Mouse (Mus musculus) right cerebral cortex, postnatal 25 days (tissue): Measurements from ENCODE around the gene Tgfa.

ENCODE experiments used
- DNase-seq: peaks from one replicate; pipeline ENCODE4 v3.0.0; 2022

Tgfa gene

GRCm38 (mm10) chr6:86194941-86195932 lies at the start of gene Tgfa:
Gene Tgfa (plus strand): TSS chr6:86195223.
- peak; percentile 57 for DNase-seq

DNA sequence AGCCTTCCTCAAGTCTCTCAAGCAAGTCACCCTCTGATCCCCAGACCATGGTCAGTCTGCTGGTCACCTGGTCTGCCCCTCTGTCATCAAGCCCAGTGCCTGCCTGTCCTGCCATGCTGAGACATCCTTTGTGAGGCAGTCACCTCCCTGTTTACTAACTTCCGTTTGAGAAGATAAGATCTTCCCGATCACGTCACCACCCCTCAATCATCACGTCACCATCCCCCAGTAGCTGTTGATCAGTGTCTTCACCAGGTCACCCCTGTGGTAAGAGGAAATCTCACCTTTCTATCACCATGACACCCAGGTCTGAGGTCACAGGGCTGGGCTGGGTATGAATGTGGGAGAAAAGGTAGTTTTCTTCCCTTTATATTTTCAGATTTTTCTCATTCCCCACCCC lies 46.5 kb upstream of the Tgfa start:
- no peak for DNase-seq

DNA sequence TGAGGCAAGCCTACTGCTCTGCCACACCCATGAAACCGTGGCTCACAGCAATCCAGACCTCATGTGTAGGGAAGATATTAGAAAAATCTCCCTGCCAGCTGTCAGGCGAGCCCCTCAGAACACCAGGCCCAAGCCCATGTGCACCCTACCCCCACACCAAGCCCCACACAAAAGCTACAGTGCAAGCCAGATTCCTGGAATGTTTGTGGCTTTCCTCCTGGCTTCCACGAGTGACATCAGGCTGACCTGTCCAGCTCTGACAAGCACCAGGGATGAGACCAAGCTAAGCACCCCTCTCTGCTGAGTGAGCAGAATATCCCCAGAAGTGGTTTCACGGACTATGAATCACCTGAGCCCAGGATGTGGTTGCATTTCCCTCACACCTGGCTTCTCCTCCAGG lies 46.0 kb upstream of the Tgfa start:
- no peak for DNase-seq

- no peak for DNase-seq
These were observed 42.3 kb upstream of the Tgfa start for GRCm38 (mm10) chr6:86152676-86153075.

GRCm38 (mm10) chr6:86153436-86153990 lies 41.5 kb upstream of the Tgfa start:
- no peak for DNase-seq

GRCm38 (mm10) chr6:86154006-86154405 lies 41.0 kb upstream of the Tgfa start:
- DNase-seq = no peak

DNA sequence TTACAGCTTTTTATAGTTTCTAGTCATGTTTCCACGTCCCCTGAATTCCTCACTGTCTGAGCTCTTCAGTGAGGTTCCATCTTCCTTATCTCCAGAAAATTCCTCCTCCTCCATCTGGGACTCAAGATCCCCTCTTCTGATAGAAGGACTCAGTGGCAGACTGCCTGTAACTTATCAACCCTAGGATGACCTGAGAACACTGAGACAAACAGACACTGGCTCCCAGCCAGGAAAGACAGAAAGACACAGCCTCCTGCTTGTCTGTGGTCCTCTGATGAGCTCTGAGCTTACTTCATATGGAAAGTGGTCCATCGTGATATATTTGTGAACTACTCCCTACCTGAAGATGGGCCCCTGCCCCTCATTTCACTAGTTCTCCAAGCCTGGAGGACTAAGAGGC lies 40.5 kb upstream of the Tgfa start:
- no peak for DNase-seq

- no peak for DNase-seq
These were observed 37.5 kb upstream of the Tgfa start for GRCm38 (mm10) chr6:86157253-86158234.

- DNase-seq = no peak
These were observed 34.1 kb upstream of the Tgfa start for GRCm38 (mm10) chr6:86160878-86161277.

DNA sequence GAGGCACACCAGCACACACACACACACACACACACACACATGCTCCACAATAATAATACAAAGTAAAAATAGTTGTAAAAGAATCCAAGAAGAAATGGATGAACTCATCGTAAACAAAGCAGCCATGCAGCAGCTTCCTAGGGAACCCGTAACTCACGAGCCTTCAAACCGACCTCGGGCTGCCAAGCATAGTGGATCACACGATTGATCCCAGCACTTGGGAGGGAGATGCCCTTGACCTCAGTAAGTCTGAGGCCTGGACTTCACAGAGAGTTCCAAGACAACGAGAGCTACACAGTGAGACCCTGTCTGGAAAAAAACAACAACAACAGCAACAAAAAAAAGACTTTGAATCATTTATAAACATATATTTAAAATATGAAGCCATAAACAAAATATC lies 33.4 kb upstream of the Tgfa start:
- no peak for DNase-seq

DNA sequence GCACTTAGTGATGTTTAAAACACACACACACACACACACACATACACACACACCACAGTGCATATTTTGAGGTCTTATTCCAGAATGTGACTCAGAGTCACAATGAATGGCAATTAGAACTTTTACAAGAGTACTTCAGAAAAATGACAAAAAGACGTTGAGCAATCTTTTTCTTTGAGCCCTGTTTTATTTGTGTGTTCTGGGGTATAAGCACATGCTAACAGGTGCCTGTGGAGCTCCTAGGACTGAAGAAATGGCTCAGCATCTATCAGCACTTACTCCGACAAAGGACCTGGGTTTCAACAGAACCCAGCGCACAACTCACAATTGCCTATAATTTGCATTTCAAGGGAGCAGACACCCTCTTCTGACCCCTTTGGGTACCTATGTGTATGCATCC lies 31.0 kb upstream of the Tgfa start:
- no peak for DNase-seq

DNA sequence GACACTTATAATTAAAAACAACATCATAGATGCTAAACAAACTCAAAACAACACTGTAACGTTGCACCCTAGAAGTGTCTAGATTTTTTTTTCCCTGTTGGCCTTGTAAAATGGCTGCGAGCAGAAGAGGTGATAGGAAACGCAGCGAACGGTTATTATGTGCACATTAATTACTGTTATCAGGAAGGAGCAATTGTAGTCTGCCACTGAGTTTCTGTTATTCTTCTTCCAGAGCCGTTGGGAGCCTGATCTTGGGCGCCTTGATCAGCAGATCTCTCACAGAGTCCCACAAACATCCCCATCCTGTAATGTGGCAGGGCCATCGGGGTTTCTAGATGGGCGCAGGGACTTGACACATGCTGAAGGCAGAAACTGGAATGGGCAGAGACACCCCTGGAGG lies 28.6 kb upstream of the Tgfa start:
- no peak for DNase-seq

DNA sequence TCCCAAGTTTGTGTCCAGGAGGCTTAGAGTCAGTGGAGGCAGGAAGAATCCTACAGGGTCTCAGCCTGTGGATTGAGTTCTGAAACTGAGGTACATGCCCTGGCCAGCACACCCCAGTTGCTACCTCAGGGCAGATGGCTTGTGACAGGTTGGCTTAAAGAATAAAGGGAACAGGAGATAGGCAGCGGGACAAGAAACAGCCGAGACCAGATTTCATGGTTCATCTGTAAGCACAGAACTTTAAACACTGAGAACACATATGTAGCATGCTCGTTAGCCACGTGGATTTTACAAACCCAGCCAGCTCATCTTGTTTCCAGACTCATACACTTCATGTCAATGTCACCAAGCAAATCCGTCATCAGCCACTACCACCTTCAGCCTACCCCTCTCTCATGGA lies 27.2 kb upstream of the Tgfa start:
- no peak for DNase-seq

DNA sequence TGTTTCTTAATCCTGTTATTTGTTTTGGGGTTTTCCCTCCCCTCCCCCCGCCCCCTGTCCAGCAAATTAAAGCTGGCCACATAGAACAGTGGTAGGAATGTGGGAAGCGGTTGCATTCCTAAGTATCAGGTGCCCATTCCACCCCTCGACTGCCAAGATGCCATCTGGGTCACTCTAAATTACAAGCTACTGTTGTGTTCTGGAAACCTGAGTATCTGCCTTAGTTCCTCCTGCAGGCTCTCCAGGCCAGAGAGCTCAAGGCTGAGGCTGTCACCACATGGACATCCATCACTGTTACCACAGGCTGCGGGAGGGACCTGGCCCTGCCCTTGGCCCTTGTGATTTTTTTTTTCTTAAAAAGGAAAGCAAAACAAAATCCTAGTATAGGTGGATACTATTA lies 25.9 kb upstream of the Tgfa start:
- DNase-seq = no peak

DNA sequence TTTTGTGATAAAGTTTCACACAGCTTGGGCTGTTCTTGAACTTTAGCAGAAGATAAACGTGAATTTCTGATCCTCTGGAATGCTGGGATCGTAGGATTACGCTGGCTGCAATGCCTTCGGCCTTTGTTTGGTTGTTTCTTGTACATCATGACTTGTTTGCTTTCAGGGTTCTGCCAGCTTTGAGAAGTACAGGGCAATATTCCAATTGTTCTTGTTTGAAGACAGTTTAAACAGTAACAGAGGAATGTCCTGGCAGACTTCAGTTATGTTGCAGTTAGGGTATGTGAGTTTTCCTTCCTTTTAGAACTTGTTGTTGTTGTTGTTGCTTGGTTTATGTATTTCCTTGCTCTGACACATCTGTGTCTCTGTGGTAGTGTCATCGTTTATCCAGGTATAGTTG lies 18.8 kb upstream of the Tgfa start:
- no peak for DNase-seq

DNA sequence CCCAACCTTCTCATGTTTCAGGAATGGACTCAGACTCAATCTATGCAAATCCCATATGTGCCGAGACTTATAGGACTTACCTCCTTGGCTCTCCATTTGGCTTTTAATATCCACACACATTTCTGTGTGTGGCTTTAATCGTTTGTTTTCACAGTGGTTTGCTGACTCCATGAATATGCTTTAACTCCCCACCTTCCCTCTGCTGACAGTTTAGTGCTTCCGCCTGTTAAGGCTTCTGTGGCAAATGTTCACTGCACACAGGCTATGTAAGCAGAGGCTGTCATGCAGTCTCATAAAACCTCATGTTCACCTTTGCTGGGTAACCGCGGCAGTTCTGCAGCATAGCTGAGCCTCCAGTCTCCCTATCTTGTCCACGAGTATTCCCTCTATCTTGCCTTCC lies 18.3 kb upstream of the Tgfa start:
- no peak for DNase-seq

- no peak for DNase-seq
These were observed 17.6 kb upstream of the Tgfa start for GRCm38 (mm10) chr6:86177331-86177982.

- DNase-seq = no peak
These were observed 14.4 kb upstream of the Tgfa start for GRCm38 (mm10) chr6:86180617-86181016.

DNA sequence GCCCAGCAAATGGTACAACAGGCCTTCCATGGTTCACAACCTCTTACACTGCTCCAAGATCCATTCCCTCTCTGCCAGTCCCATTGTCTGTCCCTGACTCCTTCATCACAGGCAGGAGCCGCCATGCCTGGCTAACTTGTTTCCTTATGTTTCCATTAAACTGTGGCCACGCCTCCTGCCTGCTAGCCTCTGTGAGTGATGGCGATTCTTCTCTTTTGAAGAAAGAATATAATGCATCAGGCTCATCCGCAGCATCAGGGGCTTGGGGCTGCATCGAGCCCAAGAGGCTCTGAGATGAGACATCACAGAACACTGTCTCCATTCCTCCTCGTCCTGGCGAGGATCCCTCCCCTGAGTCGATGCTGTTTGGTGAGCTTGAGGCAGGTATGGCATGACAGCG lies 13.0 kb upstream of the Tgfa start:
- DNase-seq = no peak

- DNase-seq = no peak
These were observed 12.4 kb upstream of the Tgfa start for GRCm38 (mm10) chr6:86182626-86183025.

DNA sequence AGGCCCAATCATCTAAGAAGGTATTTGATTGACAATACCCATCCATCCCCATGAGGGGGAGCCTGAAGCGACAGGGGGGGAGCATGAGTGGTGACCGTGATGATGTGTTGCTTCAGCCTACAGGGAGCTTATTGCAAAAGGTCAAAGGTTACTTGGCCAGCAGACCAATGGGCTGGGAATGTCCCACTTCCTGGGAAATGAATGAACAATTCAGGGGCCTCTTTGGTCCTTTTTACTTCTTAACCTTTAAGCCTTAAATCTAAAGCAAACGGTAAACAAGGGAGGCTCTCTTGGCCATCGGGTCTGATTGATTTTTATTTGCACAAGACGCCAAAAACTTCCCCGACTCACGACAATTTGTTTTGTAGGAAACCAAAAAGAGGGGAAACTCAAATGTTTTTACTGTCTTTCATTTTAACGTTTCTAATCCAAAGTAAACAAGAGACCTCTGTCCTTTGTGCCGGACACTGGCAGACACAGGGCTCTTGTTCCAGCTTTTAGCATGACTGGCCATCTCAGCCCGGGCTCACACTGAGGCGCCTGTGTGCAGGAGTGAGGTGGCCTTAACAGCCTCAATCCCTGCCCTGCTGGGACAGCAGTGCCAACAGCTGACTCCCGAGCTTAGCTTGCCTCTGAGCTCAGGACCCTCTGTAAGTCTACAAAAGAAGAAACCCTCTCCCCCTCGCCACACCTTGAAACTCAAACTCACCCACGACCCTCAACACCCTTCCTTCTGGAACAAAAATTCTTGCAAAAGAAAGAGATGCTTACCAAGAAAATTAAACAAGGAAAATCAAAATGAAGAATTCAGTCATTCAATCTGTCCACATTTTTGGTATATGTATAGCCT lies 8.7 kb upstream of the Tgfa start:
- DNase-seq = no peak
